Mouse (Mus musculus) forebrain, embryonic 12.5 days (tissue): Measurements from ENCODE around the gene Kif14. TPM values are rescaled to one million over a fixed set of nuclear protein-coding genes. Genes with fewer than 3 reads are reported as not detected.

Experiments
- ATAC-seq: fragments of 200-750 bp; cut with Nextera tagmentation; 2 replicates; pipeline ENCODE4 v1.8.0; 2017; ENCODE audit warnings: moderate TSS enrichment; ENCODE audit not compliant: low FRiP score
- H3K27ac ChIP-seq: fragments of 300-500 bp; sonication (generic); 2 replicates; pipeline ENCODE4 v1.5.1; 2016; ENCODE audit warnings: mild to moderate bottlenecking
- H3K27me3 ChIP-seq: fragments of 300-500 bp; sonication (generic); 2 replicates; pipeline ENCODE4 v1.6.1; 2016; ENCODE audit warnings: mild to moderate bottlenecking
- H3K36me3 ChIP-seq: fragments of 300-500 bp; sonication (generic); replicated peaks from 2 replicates; pipeline ENCODE4 v1.6.1; 2016; ENCODE audit warnings: mild to moderate bottlenecking
- H3K4me1 ChIP-seq: fragments of 300-500 bp; sonication (generic); 2 replicates; pipeline ENCODE4 v1.6.1; 2016
- H3K4me2 ChIP-seq: fragments of 300-500 bp; sonication (generic); 2 replicates; pipeline ENCODE4 v1.6.1; 2016; ENCODE audit warnings: mild to moderate bottlenecking, moderate library complexity
- H3K4me3 ChIP-seq: fragments of 300-500 bp; sonication (generic); replicated peaks from 2 replicates; pipeline ENCODE4 v1.5.1; 2016; ENCODE audit warnings: mild to moderate bottlenecking
- H3K9ac ChIP-seq: fragments of 300-500 bp; sonication (generic); 2 replicates; pipeline ENCODE4 v1.6.1; 2016; ENCODE audit warnings: mild to moderate bottlenecking
- H3K9me3 ChIP-seq: fragments of 300-500 bp; sonication (generic); 2 replicates; pipeline ENCODE4 v1.6.1; 2016
- WGBS: fragments of 180-500 bp; shearing (Covaris S2); methylation state at CpG from one replicate; pipeline ENCODE4 v1.1.7; 2016; 5-methylcytosine and 5-hydroxymethylcytosine counted together
- polyA plus RNA-seq: library from polyadenylated mRNA; unstranded; fragments of >200 nt; fragmentation: Nextera tagmentation; extraction: Ambion mirVana; gene quantifications from 2 replicates; pipeline ENCODE4 v1.2.1, GENCODE M21; 2016

Kif14 gene
- polyA plus RNA-seq, 1 experiment from 2014 or later: 10.2 TPM

- Histone ChIP-seq H3K4me3 (no peak overlapping the region), H3K27ac (no peak overlapping the region), H3K27me3 (peaks cover 5% of the 10 kb centered on the region; the same call in 1 of the 2 replicates), H3K9me3 (no peaks in the 10 kb centered on the region), H3K9ac (no peak overlapping the region), H3K4me2 (no peak overlapping the region), H3K36me3 (no peaks in the 10 kb centered on the region), H3K4me1 (peaks cover 6% of the 10 kb centered on the region; the same call in 1 of the 2 replicates)
- 66% methylated on average over 10 of the region's 10 CpGs for WGBS
- ATAC-seq: no peak
These were observed 95.7 kb downstream of the Kif14 start for GRCm38 (mm10) chr1:136561823-136562222.

GRCm38 (mm10) chr1:136563149-136563548 is 97.0 kb downstream of the Kif14 start:
- no peak overlapping the region for H3K9ac ChIP-seq
- H3K9me3 ChIP-seq: no peaks in the 10 kb centered on the region
- no peak overlapping the region for H3K27ac ChIP-seq
- H3K4me2 ChIP-seq: no peak overlapping the region
- ATAC-seq: no peak
- H3K36me3 ChIP-seq: no peaks in the 10 kb centered on the region
- peaks cover 5% of the 10 kb centered on the region; the same call in 1 of the 2 replicates for H3K27me3 ChIP-seq
- H3K4me1 ChIP-seq: peaks cover 6% of the 10 kb centered on the region; the same call in 1 of the 2 replicates
- WGBS: 15% methylated on average over 11 of the region's 11 CpGs
- no peak overlapping the region for H3K4me3 ChIP-seq

- Histone ChIP-seq H3K4me3 (no peak overlapping the region), H3K36me3 (no peaks in the 10 kb centered on the region), H3K4me1 (peaks cover 10% of the 10 kb centered on the region; the same call in 1 of the 2 replicates), H3K9ac (no peak overlapping the region), H3K27me3 (peaks cover 12% of the 10 kb centered on the region; the same call in 1 of the 2 replicates), H3K4me2 (no peak overlapping the region), H3K9me3 (no peaks in the 10 kb centered on the region), H3K27ac (no peak overlapping the region)
- ATAC-seq: no peak
- 66% methylated on average over 4 of the region's 4 CpGs for WGBS
These were observed 98.8 kb downstream of the Kif14 start for GRCm38 (mm10) chr1:136564963-136565362.

- Histone ChIP-seq H3K4me1 (peaks cover 17% of the 10 kb centered on the region; the same call in 1 of the 2 replicates), H3K9ac (no peak overlapping the region), H3K9me3 (no peaks in the 10 kb centered on the region), H3K27me3 (peaks cover 12% of the 10 kb centered on the region; the same call in 1 of the 2 replicates), H3K36me3 (no peaks in the 10 kb centered on the region), H3K4me2 (no peak overlapping the region), H3K4me3 (no peak overlapping the region), H3K27ac (no peak overlapping the region)
- WGBS: 81% methylated on average over 5 of the region's 5 CpGs
- ATAC-seq: no peak
These were observed 100.2 kb downstream of the Kif14 start for GRCm38 (mm10) chr1:136566386-136566785.

GRCm38 (mm10) chr1:136567641-136568040 is 101.5 kb downstream of the Kif14 start:
- 90% methylated on average over 4 of the region's 4 CpGs for WGBS
- H3K27ac ChIP-seq: no peak overlapping the region
- no peaks in the 10 kb centered on the region for H3K9me3 ChIP-seq
- no peak for ATAC-seq
- H3K36me3 ChIP-seq: no peaks in the 10 kb centered on the region
- peaks cover 17% of the 10 kb centered on the region; the same call in 1 of the 2 replicates for H3K4me1 ChIP-seq
- no peak overlapping the region for H3K9ac ChIP-seq
- H3K4me3 ChIP-seq: no peak overlapping the region
- H3K4me2 ChIP-seq: no peak overlapping the region
- H3K27me3 ChIP-seq: peaks cover 12% of the 10 kb centered on the region; the same call in 1 of the 2 replicates

- Histone ChIP-seq H3K9me3 (no peaks in the 10 kb centered on the region), H3K36me3 (no peaks in the 10 kb centered on the region), H3K27ac (no peak overlapping the region), H3K27me3 (peaks cover 12% of the 10 kb centered on the region; the same call in 1 of the 2 replicates), H3K9ac (no peak overlapping the region), H3K4me1 (0 out of 2 replicates have a peak, but pooled peaks cover 11% of the 10 kb centered on the region), H3K4me3 (no peak overlapping the region), H3K4me2 (no peak overlapping the region)
- WGBS: 97% methylated on average over 11 of the region's 11 CpGs
- no peak for ATAC-seq
These were observed 102.6 kb downstream of the Kif14 start for GRCm38 (mm10) chr1:136568738-136569194.

GRCm38 (mm10) chr1:136569206-136569605 is 103.1 kb downstream of the Kif14 start:
- Histone ChIP-seq H3K9me3 (no peaks in the 10 kb centered on the region), H3K4me1 (0 out of 2 replicates have a peak, but pooled peaks cover 11% of the 10 kb centered on the region), H3K4me3 (no peak overlapping the region), H3K36me3 (no peaks in the 10 kb centered on the region), H3K9ac (no peak overlapping the region), H3K4me2 (no peak overlapping the region), H3K27ac (no peak overlapping the region), H3K27me3 (peaks cover 12% of the 10 kb centered on the region; the same call in 1 of the 2 replicates)
- 87% methylated on average over 8 of the region's 8 CpGs for WGBS
- ATAC-seq: no peak

GRCm38 (mm10) chr1:136569626-136570297 is 103.6 kb downstream of the Kif14 start:
- no peak for ATAC-seq
- Histone ChIP-seq H3K27me3 (peaks cover 12% of the 10 kb centered on the region; the same call in 1 of the 2 replicates), H3K36me3 (no peaks in the 10 kb centered on the region), H3K4me2 (peak overlapping the region; percentile 39), H3K4me3 (peak overlapping the region; percentile 15; the same call in 1 of the 2 replicates), H3K9me3 (no peaks in the 10 kb centered on the region), H3K4me1 (0 out of 2 replicates have a peak, but pooled peaks cover 11% of the 10 kb centered on the region), H3K27ac (no peak overlapping the region), H3K9ac (no peak overlapping the region)
- 45% methylated on average over 20 of the region's 20 CpGs for WGBS

- WGBS: 13% methylated on average over 13 of the region's 13 CpGs
These were observed 104.1 kb downstream of the Kif14 start for GRCm38 (mm10) chr1:136570298-136570653.

GRCm38 (mm10) chr1:136570976-136571375 is 104.8 kb downstream of the Kif14 start:
- H3K36me3 ChIP-seq: no peaks in the 10 kb centered on the region
- no peaks in the 10 kb centered on the region for H3K9me3 ChIP-seq
- no peak overlapping the region for H3K9ac ChIP-seq
- 0 out of 2 replicates have a peak, but pooled peaks cover 11% of the 10 kb centered on the region for H3K4me1 ChIP-seq
- 83% methylated on average over 9 of the region's 9 CpGs for WGBS
- no peak for ATAC-seq
- H3K27ac ChIP-seq: no peak overlapping the region
- 0 out of 2 replicates have a peak, but pooled peaks cover 7% of the 10 kb centered on the region for H3K27me3 ChIP-seq
- H3K4me2 ChIP-seq: no peak overlapping the region
- no peak overlapping the region for H3K4me3 ChIP-seq

More at GRCm38 (mm10) chr1:136570298-136570653, 104.1 kb downstream of the Kif14 start:
- H3K27ac ChIP-seq: no peak overlapping the region
- H3K9me3 ChIP-seq: no peaks in the 10 kb centered on the region
- peak overlapping the region; percentile 15; the same call in 1 of the 2 replicates for H3K4me3 ChIP-seq
- 0 out of 2 replicates have a peak, but pooled peaks cover 11% of the 10 kb centered on the region for H3K4me1 ChIP-seq
- H3K36me3 ChIP-seq: no peaks in the 10 kb centered on the region
- no peak overlapping the region for H3K9ac ChIP-seq
- peak overlapping the region; percentile 39 for H3K4me2 ChIP-seq
- no peak for ATAC-seq
- H3K27me3 ChIP-seq: peaks cover 7% of the 10 kb centered on the region; the same call in 1 of the 2 replicates

- no peak for ATAC-seq
- Histone ChIP-seq H3K9me3 (no peaks in the 10 kb centered on the region), H3K4me3 (no peak overlapping the region), H3K27ac (no peak overlapping the region), H3K9ac (no peak overlapping the region), H3K27me3 (0 out of 2 replicates have a peak, but pooled peaks cover 7% of the 10 kb centered on the region), H3K4me2 (no peak overlapping the region), H3K36me3 (no peaks in the 10 kb centered on the region), H3K4me1 (0 out of 2 replicates have a peak, but pooled peaks cover 11% of the 10 kb centered on the region)
- 89% methylated on average over 10 of the region's 10 CpGs for WGBS
These were observed 105.4 kb downstream of the Kif14 start for GRCm38 (mm10) chr1:136571530-136571929.

GRCm38 (mm10) chr1:136577890-136578663 is 111.9 kb downstream of the Kif14 start:
- peaks cover 18% of the 10 kb centered on the region for H3K27me3 ChIP-seq
- no peak overlapping the region for H3K4me2 ChIP-seq
- H3K27ac ChIP-seq: no peak overlapping the region
- no peak overlapping the region for H3K4me3 ChIP-seq
- ATAC-seq: no peak
- no peak overlapping the region for H3K9ac ChIP-seq
- 44% methylated on average over 16 of the region's 16 CpGs for WGBS
- no peaks in the 10 kb centered on the region for H3K36me3 ChIP-seq
- peaks cover 5% of the 10 kb centered on the region; the same call in 1 of the 2 replicates for H3K4me1 ChIP-seq
- H3K9me3 ChIP-seq: no peaks in the 10 kb centered on the region
